Mouse (Mus musculus) lung, postnatal 0 days (tissue): ENCODE results near the gene Ssh2. TPM values are rescaled to one million over a fixed set of nuclear protein-coding genes. Genes with fewer than 3 reads are reported as not detected.

ENCODE experiments used
- ATAC-seq: fragments of 200-750 bp; cut with Nextera tagmentation; 2 replicates; pipeline ENCODE4 v1.8.0; 2017; ENCODE audit warnings: moderate library complexity
- DNase-seq: peaks from one replicate; pipeline ENCODE4 v3.0.0-alpha.2; 2016; ENCODE audit warnings: low spot score
- H3K27ac ChIP-seq: fragments of 300-500 bp; sonication (generic); 2 replicates; pipeline ENCODE4 v1.5.1; 2014; ENCODE audit warnings: antibody characterized with exemption, mild to moderate bottlenecking, low read length, mixed read lengths
- H3K27me3 ChIP-seq: fragments of 300-500 bp; sonication (generic); replicated peaks from 2 replicates; pipeline ENCODE4 v1.6.1; 2014; ENCODE audit warnings: low read length, mixed read lengths; ENCODE audit not compliant: insufficient read depth
- H3K36me3 ChIP-seq: fragments of 300-500 bp; sonication (generic); 2 replicates; pipeline ENCODE4 v1.6.1; 2014; ENCODE audit warnings: low read length, mixed read lengths; ENCODE audit not compliant: insufficient read depth
- H3K4me1 ChIP-seq: fragments of 300-500 bp; sonication (generic); 2 replicates; pipeline ENCODE4 v1.6.1; 2014; ENCODE audit warnings: antibody characterized with exemption, low read depth, low read length, mixed read lengths; ENCODE audit not compliant: insufficient read depth
- H3K4me2 ChIP-seq: fragments of 300-500 bp; sonication (generic); replicated peaks from 2 replicates; pipeline ENCODE4 v1.6.1; 2014; ENCODE audit warnings: low read depth, mild to moderate bottlenecking, low read length, moderate library complexity, mixed read lengths
- H3K4me3 ChIP-seq: fragments of 300-500 bp; sonication (generic); 2 replicates; pipeline ENCODE4 v1.5.1; 2014; ENCODE audit warnings: low read depth, low read length
- H3K9ac ChIP-seq: fragments of 300-500 bp; sonication (generic); replicated peaks from 2 replicates; pipeline ENCODE4 v1.6.1; 2014; ENCODE audit warnings: low read depth, mild to moderate bottlenecking
- H3K9me3 ChIP-seq: fragments of 300-500 bp; sonication (generic); 2 replicates; pipeline ENCODE4 v1.6.1; 2016; ENCODE audit warnings: low read length, mixed read lengths
- CTCF ChIP-seq: IDR thresholded peaks from 2 replicates; pipeline ENCODE4 v1.5.1; 2016; ENCODE audit warnings: antibody characterized with exemption, mild to moderate bottlenecking
- EP300 ChIP-seq: IDR thresholded peaks from 2 replicates; pipeline ENCODE4 v1.6.1; 2016; ENCODE audit warnings: antibody characterized with exemption, mild to moderate bottlenecking, control low read depth
- WGBS: fragments of 180-500 bp; shearing (Covaris S2); extraction: QIAGEN DNeasy Blood & Tissue Kit; methylation state at CpG from one replicate; pipeline ENCODE4 v1.1.7; 2014; 5-methylcytosine and 5-hydroxymethylcytosine counted together
- polyA plus RNA-seq: library from polyadenylated mRNA; unstranded; fragments of >200 nt; fragmentation: Nextera tagmentation; extraction: Ambion mirVana; gene quantifications from 2 replicates; pipeline ENCODE4 v1.2.1, GENCODE M21; 2015

Ssh2 gene
- polyA plus RNA-seq, 1 experiment from 2014 or later: 13.2 TPM

DNA sequence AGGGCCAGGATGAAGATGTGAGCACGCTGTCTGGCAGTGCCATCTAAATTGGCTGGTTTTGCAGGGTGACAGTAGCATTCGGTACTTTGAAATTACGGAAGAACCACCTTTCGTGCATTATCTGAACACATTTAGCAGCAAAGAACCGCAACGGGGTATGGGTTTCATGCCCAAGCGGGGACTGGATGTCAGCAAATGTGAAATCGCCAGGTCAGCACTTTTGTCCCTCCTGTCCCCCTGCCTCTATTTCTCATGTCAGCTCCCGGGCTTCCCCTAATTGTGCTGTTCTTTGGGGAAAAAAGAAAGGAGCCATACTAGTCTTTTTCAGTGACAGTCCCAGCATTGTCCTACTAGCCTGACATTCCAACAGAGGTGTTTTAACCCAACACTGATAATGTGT, 252.3 kb downstream of the Ssh2 start:
- 88% methylated on average over 9 of the region's 9 CpGs for WGBS
- H3K4me2 ChIP-seq: no peak overlapping the region
- TF ChIP-seq EP300 (no peak), CTCF (no peak)
- H3K27ac ChIP-seq: no peak overlapping the region
- peaks cover 19% of the 10 kb centered on the region; the same call in 1 of the 2 replicates for H3K27me3 ChIP-seq
- peaks cover 2% of the 10 kb centered on the region; the same call in 1 of the 2 replicates for H3K4me1 ChIP-seq
- ATAC-seq (no peak), DNase-seq (no peak)
- H3K9ac ChIP-seq: no peak overlapping the region
- H3K9me3 ChIP-seq: no peaks in the 10 kb centered on the region
- no peaks in the 10 kb centered on the region for H3K36me3 ChIP-seq
- no peak overlapping the region for H3K4me3 ChIP-seq

DNA sequence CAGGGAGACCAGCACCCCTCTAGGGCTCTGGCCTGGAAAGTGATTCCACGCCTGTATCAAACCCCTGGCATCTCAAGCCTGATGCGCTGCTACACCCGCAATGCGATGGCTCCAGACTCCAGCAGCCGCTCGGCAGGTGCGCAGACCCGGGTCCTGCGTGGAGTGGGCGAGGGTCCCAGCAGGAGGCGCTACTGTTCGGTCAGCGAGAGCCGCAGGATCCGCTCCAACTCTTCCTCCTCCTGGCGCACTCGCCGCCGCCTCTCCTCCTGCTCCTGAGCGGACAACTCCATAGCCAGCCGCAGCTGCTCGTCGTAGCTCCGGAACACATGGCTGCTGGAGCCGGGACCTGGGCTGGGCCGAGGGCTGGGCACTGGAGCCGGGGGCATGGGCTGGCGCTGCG, 255.3 kb downstream of the Ssh2 start:
- Histone ChIP-seq H3K9ac (no peak overlapping the region), H3K4me2 (no peak overlapping the region), H3K27me3 (peaks cover 11% of the 10 kb centered on the region; the same call in 1 of the 2 replicates), H3K4me1 (peaks cover 2% of the 10 kb centered on the region; the same call in 1 of the 2 replicates), H3K4me3 (no peak overlapping the region), H3K36me3 (no peaks in the 10 kb centered on the region), H3K27ac (no peak overlapping the region), H3K9me3 (no peaks in the 10 kb centered on the region)
- no peak for ATAC-seq
- 74% methylated on average over 29 of the region's 29 CpGs for WGBS
- TF ChIP-seq CTCF (no peak), EP300 (no peak)
- no peak for DNase-seq

DNA sequence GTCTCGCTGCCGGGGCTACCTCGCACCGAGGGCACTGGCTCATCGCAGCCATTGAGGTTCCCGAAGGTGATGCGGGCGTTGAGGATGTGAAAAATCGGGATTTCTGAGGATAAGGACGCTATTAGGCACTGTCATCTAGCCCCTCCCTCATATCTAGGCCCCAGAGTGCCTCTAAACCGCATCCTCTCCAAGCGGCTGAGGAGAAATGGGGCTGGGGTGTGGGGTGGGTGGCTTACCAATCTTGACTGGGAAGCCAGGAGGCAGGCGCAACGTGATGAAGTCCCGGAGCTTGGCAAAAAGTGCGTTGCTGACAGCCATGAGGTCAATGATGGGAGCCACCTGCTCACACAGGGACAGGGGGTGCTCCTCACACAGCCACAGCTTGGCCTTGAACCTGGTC, 256.7 kb downstream of the Ssh2 start:
- no peak overlapping the region for H3K4me3 ChIP-seq
- H3K27ac ChIP-seq: no peak overlapping the region
- H3K4me1 ChIP-seq: no peaks in the 10 kb centered on the region; the same call in 1 of the 2 replicates
- no peak overlapping the region for H3K4me2 ChIP-seq
- no peak for TF ChIP-seq CTCF
- TF ChIP-seq EP300: no peak
- 81% methylated on average over 16 of the region's 16 CpGs for WGBS
- H3K9me3 ChIP-seq: no peaks in the 10 kb centered on the region
- DNase-seq (no peak), ATAC-seq (no peak)
- H3K27me3 ChIP-seq: no peaks in the 10 kb centered on the region
- H3K36me3 ChIP-seq: no peaks in the 10 kb centered on the region
- H3K9ac ChIP-seq: no peak overlapping the region

DNA sequence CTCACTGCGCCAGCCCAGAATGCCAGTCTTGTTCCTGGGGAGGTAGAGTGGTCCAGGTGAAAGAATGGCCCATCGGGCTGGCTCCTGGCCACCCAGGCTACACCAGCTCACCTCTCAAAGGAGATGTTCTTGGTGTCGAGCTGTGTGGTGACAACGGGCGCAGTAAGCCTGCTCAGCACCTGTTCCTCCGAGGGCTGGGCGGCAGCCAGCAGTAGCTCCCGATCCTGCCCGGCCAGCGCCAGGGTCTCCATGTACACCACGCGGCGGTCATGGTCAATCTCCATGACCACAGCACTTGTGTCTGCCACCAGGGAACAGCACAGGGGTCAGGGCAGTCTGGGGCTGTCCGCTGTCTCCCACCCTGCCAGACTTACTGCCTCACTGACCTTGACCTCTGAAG, 260.1 kb downstream of the Ssh2 start:
- no peak overlapping the region for H3K4me3 ChIP-seq
- TF ChIP-seq EP300 (no peak), CTCF (no peak)
- H3K9ac ChIP-seq: no peak overlapping the region
- H3K27ac ChIP-seq: no peak overlapping the region
- H3K36me3 ChIP-seq: no peaks in the 10 kb centered on the region
- H3K4me2 ChIP-seq: no peak overlapping the region
- no peaks in the 10 kb centered on the region for H3K27me3 ChIP-seq
- ATAC-seq (no peak), DNase-seq (no peak)
- H3K4me1 ChIP-seq: no peaks in the 10 kb centered on the region
- H3K9me3 ChIP-seq: no peaks in the 10 kb centered on the region
- WGBS: 90% methylated on average over 14 of the region's 14 CpGs

DNA sequence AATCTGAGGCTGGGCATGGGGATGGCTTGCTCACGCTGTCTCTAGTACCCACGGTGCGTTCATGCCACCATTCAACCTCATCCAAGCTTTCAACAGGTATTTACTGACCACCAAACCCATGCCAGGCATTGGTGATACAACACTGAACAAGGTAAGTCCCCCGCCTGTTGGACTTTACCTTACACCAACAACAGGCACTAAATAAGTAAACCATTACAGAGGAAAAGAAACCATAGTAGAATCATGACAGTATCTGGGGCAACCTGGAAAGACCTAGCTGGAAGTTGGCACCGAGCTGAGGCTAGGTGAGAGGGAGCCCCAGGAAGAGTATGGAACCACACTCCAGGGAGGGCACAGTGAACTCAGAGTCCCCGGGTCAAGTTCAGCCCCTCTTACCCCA, 260.8 kb downstream of the Ssh2 start:
- ATAC-seq (no peak), DNase-seq (no peak)
- H3K4me3 ChIP-seq: no peak overlapping the region
- no peaks in the 10 kb centered on the region for H3K27me3 ChIP-seq
- H3K4me1 ChIP-seq: no peaks in the 10 kb centered on the region
- WGBS: 91% methylated on average over 6 of the region's 6 CpGs
- no peaks in the 10 kb centered on the region for H3K36me3 ChIP-seq
- no peak for TF ChIP-seq CTCF
- no peak for TF ChIP-seq EP300
- no peak overlapping the region for H3K9ac ChIP-seq
- no peak overlapping the region for H3K27ac ChIP-seq
- H3K4me2 ChIP-seq: no peak overlapping the region
- H3K9me3 ChIP-seq: no peaks in the 10 kb centered on the region

DNA sequence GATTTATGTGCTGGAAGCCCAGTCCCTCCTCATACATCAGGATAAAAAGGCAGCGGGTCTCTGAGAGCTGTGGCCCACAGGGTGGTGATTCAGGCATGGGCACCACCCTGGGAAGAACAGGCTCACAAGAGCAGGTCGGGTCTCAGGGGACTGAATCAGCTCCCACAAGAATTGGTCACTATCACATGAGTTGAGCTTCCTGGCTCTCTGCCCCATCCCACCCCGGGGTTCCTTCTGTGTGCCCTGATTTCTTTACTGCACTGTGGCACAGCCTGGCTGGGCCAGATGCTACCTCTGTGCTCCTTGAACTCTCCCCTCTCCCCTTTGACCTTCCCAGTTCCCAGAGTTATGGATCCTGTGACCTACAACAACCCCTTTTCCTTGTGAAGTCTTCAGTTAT, 267.0 kb downstream of the Ssh2 start:
- H3K9ac ChIP-seq: no peak overlapping the region
- no peaks in the 10 kb centered on the region; the same call in 1 of the 2 replicates for H3K4me1 ChIP-seq
- H3K27ac ChIP-seq: no peak overlapping the region
- no peaks in the 10 kb centered on the region for H3K27me3 ChIP-seq
- ATAC-seq: no peak
- H3K9me3 ChIP-seq: no peaks in the 10 kb centered on the region
- TF ChIP-seq CTCF: no peak
- TF ChIP-seq EP300: no peak
- 55% methylated on average over 3 of the region's 3 CpGs for WGBS
- no peak overlapping the region for H3K4me2 ChIP-seq
- no peak overlapping the region for H3K4me3 ChIP-seq
- H3K36me3 ChIP-seq: no peaks in the 10 kb centered on the region
- no peak for DNase-seq
